Mouse (Mus musculus): ENCODE data around the gene Ppm1g. TPM values are rescaled to one million over a fixed set of nuclear protein-coding genes. Genes with fewer than 3 reads are reported as not detected.

Gene Ppm1g
- polyA plus RNA-seq, 1 experiment from 2014 or later = 170 TPM

DNA sequence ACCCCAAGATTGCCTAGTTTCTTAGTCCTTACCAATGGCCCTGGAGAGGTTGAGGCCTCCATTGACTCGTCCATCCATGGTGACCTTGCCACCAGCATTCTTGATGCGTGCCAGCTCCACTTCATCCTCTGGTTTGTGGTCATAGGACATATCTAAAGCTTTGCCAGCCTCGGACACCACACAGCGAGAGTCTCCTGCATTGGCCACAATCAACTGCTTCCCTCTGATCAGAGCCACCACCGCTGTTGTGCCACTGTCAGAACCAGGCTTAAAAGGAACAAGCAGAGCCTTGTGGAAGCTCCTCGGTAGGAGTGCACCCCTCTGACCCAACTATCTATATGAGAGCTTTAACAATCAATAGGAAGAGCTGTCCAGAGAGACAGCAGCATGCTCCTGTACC, 16.1 kb downstream of the Ppm1g start:
- H3K27me3 ChIP-seq = no peaks in the 10 kb centered on the region
- no peak overlapping the region for H3K9ac ChIP-seq
- peaks cover 31% of the 10 kb centered on the region for H3K4me1 ChIP-seq (replicated peaks)
- no peak overlapping the region for H3K4me3 ChIP-seq
- H3K4me2 ChIP-seq = no peak overlapping the region
- H3K36me3 ChIP-seq = peaks cover 68% of the 10 kb centered on the region
- ATAC-seq (ENCODE audit: low read depth) = no peak
- peaks cover 5% of the 10 kb centered on the region for H3K9me3 ChIP-seq
- H3K27ac ChIP-seq (replicated peaks) = no peak overlapping the region
- 95% methylated on average over 6 of the region's 6 CpGs for WGBS

DNA sequence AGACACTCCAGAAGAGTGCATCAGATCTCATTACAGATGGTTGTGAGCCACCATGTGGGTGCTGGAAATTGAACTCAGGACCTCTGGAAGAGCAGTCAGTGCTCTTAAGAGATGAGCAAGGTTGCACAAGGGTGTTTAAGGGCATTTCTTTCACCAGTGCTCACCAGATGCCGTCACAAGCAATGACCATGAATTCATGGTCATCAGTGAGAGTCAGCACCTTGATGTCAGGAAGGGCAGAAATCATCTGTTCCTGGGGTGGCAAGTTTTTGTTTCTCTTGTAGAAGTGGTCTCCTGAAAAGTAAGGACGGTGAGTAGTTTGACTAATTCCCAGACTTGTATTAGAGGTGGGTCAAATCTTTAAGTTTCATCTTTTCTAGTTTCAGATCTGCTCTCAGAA, 16.6 kb downstream of the Ppm1g start:
- ATAC-seq (ENCODE audit: low read depth) = no peak
- Histone ChIP-seq H3K4me1 (replicated peaks) (peaks cover 31% of the 10 kb centered on the region), H3K9me3 (peaks cover 5% of the 10 kb centered on the region), H3K4me3 (no peak overlapping the region), H3K27me3 (no peaks in the 10 kb centered on the region), H3K36me3 (peaks cover 73% of the 10 kb centered on the region), H3K27ac (replicated peaks) (no peak overlapping the region), H3K9ac (no peak overlapping the region), H3K4me2 (no peak overlapping the region)
- 94% methylated on average over 2 of the region's 2 CpGs for WGBS

DNA sequence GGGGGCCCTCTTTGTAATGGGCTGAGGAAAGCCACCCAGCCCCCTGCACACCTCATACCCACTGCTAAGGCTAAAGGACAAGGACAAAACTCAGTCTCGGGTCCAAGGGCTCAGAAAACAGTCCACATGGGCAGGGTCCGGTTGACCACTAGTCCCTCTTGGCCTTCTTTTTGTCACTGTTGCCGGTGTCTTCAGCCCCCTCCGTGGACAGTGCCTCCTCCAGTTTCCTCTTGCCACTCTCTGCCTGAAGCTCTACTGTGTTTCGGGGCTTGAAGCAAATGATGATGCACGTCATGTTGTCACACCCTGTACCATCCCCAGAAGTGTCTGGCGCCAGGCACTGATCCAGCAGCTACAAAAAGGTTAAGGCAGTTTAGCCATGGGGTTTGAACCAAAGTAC, 17.6 kb downstream of the Ppm1g start:
- no peaks in the 10 kb centered on the region for H3K27me3 ChIP-seq
- peak overlapping the region; percentile 89 for H3K27ac ChIP-seq (replicated peaks)
- ATAC-seq (ENCODE audit: low read depth) = no peak
- peaks cover 81% of the 10 kb centered on the region for H3K36me3 ChIP-seq
- 89% methylated on average over 7 of the region's 7 CpGs for WGBS
- peaks cover 31% of the 10 kb centered on the region for H3K4me1 ChIP-seq (replicated peaks)
- H3K9ac ChIP-seq = peak overlapping the region; percentile 70; the same call in 1 of the 2 replicates
- peaks cover 5% of the 10 kb centered on the region for H3K9me3 ChIP-seq
- H3K4me2 ChIP-seq = peak overlapping the region; percentile 67
- H3K4me3 ChIP-seq = peak overlapping the region; percentile 85

DNA sequence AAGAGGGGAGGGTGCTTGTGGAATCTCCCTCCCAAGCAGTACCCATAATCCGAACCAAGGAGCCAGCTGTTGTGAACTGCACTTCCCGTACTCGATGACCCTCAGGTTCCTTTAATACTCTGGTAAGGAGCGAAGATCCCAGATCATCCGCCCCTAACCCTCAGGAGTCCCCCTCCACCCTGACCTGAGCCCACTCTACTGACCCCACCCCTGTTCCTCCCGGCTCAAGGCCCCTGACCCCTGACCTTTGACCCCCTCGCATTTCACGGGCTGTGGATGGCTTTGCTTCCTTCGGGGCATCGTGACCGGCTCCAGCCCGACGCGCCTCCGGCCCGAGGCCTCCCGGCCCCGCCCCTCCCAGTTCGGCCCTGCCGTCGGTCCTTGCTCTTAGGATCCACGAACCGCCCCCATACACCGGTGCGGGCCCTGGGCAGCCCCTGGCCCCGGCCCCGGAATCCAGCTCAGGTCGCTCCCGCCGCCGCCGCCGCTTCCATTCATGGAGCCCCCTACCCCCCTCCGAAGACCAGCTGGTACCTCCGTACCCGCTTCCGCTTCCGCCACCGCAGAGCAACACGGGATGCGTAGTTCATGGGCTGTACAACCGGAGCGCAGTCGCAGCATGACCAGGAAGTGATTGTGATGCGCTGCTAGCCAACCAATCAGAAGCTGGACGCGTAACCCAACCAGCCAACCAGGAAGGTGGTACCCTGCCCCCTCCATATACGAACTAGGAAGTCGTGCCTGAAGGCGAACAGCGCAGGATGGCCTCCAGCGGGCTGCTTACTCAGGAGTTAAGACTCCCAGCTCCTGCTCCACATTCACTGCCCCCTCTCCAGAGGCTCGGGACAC, 18.5 kb downstream of the Ppm1g start, which contains the start of gene Zfp513:
Gene Zfp513 (minus strand): TSS at position 562 of the 849 bp plus-strand sequence.
- peak; percentile 97 for ATAC-seq (ENCODE audit: low read depth)
- Histone ChIP-seq H3K27me3 (no peaks in the 10 kb centered on the region), H3K9me3 (peaks cover 5% of the 10 kb centered on the region), H3K4me1 (replicated peaks) (peaks cover 31% of the 10 kb centered on the region), H3K4me3 (peak within 1 kb of the TSS; percentile 85), H3K27ac (replicated peaks) (peak within 1 kb of the TSS; percentile 89), H3K36me3 (peaks cover 81% of the 10 kb centered on the region), H3K9ac (peak within 1 kb of the TSS; percentile 94), H3K4me2 (peak within 1 kb of the TSS; percentile 93)
- WGBS = under 1% methylated on average over 51 of the region's 53 CpGs

DNA sequence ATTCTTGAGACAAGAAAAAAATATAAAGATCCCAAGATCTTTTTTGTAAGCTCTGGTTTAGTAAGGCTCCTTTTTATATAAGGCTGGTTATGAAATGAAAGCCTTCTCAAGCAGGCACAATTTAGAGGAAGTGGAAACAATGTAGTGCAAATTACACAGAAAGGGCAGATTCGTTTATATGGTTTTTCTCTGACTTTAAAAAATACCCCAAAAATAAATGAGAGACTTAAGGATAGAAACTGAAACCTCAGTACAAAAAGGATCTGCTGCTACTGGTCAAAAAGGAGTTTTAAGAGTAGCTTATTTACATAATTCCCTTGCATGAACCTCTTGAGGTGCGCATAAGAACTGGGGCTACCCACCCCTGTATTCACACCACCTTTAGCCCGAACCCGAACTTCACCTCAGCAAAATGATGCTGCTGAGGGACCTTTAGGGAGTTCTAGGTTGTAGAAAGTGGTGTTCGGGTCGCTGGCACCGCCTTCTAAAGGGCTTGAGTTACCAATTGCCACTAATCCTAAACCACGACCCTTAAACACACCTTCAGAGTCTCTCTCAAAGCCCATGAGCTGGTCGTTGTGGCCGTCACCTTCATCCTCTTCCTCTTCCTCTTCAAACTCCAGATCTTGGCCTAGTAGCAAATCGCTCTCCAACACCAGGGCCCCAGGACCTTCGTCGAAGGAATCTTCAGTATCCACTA, 19.3 kb downstream of the Ppm1g start:
- H3K36me3 ChIP-seq = peaks cover 83% of the 10 kb centered on the region
- peak overlapping the region; percentile 93 for H3K4me2 ChIP-seq
- no peak for ATAC-seq (ENCODE audit: low read depth)
- H3K27ac ChIP-seq (replicated peaks) = peak overlapping the region; percentile 87
- peak overlapping the region; percentile 85 for H3K4me3 ChIP-seq
- peaks cover 5% of the 10 kb centered on the region for H3K9me3 ChIP-seq
- peak overlapping the region; percentile 94 for H3K9ac ChIP-seq
- WGBS = 24% methylated on average over 13 of the region's 13 CpGs
- H3K27me3 ChIP-seq = no peaks in the 10 kb centered on the region
- H3K4me1 ChIP-seq (replicated peaks) = peaks cover 31% of the 10 kb centered on the region

DNA sequence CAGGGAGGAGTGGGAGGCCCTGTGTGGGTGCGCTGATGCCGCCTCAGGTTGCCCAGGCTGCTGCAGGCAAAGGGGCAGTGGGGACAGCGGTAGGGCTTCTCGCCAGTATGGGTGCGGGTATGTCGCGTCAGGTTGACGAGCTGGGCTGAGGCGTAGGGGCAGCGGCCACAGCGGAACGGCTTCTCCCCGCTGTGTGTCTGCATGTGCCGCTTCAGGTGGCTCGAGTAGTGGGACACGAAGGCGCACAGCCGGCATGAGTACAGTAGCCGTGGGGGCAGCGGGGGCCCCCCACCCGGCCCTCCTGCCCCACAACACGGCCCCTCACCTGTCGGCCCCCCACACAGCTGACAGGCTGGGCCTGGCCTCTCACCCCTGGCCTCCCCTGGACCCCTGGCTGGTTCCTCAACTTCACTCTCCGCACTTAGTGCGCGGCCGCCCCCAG, 20.1 kb downstream of the Ppm1g start:
- Histone ChIP-seq H3K4me3 (peak overlapping the region; percentile 85), H3K4me2 (peak overlapping the region; percentile 93), H3K4me1 (replicated peaks) (peaks cover 31% of the 10 kb centered on the region), H3K36me3 (peaks cover 83% of the 10 kb centered on the region), H3K9me3 (peaks cover 5% of the 10 kb centered on the region), H3K9ac (0 out of 2 replicates have a peak overlapping the region, but pooled peaks have one; percentile 94), H3K27me3 (no peaks in the 10 kb centered on the region), H3K27ac (replicated peaks) (no peak overlapping the region)
- ATAC-seq (ENCODE audit: low read depth) = no peak
- 92% methylated on average over 27 of the region's 27 CpGs for WGBS

DNA sequence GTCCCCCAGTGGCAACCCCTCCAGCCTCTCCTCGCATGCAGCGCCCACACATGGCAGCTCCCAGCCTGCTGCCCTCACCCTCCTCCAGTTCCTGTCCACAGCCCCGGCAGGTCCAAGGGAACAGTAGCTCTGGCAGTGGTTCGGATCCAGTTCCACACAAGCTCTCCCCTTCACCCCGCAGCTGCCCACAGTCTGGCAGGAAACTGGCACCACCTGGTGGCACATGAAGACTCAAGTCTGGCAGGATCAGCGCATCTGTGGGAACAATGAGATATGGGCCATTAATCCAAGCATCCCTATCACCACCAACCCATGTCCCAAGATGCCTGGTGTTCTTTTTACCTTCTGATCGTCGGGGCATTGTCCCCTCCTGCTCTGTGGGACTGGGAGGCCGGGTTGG, 20.6 kb downstream of the Ppm1g start:
- no peak overlapping the region for H3K27ac ChIP-seq (replicated peaks)

DNA sequence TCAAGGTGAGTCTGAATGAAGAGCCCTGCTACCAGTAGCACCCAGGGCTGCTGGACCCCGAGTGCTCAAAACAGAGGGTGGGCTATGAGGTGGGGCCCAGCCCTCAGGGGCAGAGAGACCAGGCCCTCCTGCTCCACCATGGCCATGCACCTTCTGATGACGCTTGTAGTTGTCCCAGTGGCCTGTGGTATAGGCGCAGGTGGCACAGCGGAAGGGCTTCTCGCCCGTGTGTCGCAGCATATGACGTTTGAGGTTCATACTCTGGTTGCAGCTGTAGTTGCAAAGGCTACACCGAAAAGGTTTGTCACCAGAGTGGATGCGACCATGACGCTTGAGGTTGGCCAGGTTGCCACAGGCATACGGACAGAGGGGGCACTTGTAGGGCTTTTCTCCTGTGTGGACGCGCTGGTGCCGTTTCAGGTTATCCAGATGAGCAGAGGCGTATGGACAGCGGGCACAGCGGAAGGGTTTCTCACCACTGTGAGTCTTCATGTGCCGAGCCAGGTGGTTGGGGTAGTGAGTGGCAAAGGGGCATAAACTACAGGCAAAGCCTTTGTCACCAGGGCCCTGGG, 21.1 kb downstream of the Ppm1g start:
- Histone ChIP-seq H3K9ac (no peak overlapping the region), H3K27ac (replicated peaks) (no peak overlapping the region), H3K27me3 (no peaks in the 10 kb centered on the region), H3K4me1 (replicated peaks) (peaks cover 35% of the 10 kb centered on the region), H3K4me3 (peak overlapping the region; percentile 6; the same call in 1 of the 2 replicates), H3K36me3 (peaks cover 83% of the 10 kb centered on the region), H3K4me2 (no peak overlapping the region), H3K9me3 (peaks cover 5% of the 10 kb centered on the region)
- no peak for ATAC-seq (ENCODE audit: low read depth)
- WGBS = 93% methylated on average over 19 of the region's 19 CpGs

More for the DNA sequence above, 20.6 kb downstream of the Ppm1g start:
- Histone ChIP-seq H3K4me1 (replicated peaks) (peaks cover 31% of the 10 kb centered on the region), H3K9me3 (peaks cover 5% of the 10 kb centered on the region), H3K36me3 (peaks cover 83% of the 10 kb centered on the region), H3K27me3 (no peaks in the 10 kb centered on the region), H3K4me3 (peak overlapping the region; percentile 6; the same call in 1 of the 2 replicates), H3K4me2 (no peak overlapping the region), H3K9ac (no peak overlapping the region)
- no peak for ATAC-seq (ENCODE audit: low read depth)
- 79% methylated on average over 9 of the region's 9 CpGs for WGBS

DNA sequence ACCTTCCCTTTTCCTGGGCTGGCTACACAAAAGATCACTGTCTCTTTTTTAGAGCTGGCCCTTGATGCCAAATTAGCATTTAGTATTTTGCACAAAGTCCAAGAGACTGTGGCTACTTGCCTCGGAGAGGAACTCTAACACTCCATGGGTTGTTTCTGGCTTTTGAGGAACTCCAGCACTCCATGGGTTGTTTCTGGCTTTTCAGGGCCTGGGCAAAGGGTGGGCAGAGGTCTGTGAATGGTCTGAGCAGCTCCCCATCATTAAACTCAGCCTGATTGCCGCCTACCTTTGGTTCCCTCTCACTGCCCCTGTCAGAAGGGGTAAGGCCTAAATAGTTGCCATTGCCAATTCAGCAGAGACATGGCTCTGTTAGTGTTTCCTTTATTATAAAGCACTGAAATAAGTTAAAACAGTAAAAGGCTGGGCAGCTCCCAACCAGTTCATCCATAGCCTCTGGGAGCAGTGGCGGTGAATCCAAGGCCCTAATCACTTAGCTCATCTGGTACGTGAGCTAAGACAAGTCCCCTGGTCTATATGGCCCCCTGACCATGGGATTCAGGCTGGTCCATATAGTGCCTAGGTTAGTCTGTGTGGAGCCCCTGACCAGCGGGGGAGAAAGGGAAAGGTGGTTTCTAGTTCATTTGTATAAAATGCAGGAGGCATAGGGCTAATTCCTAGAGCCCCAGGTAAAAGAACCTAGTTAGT, 21.7 kb downstream of the Ppm1g start:
- Histone ChIP-seq H3K4me1 (replicated peaks) (peaks cover 42% of the 10 kb centered on the region), H3K27me3 (no peaks in the 10 kb centered on the region), H3K36me3 (peaks cover 79% of the 10 kb centered on the region), H3K4me2 (no peak overlapping the region), H3K4me3 (no peak overlapping the region), H3K27ac (replicated peaks) (no peak overlapping the region), H3K9ac (no peak overlapping the region), H3K9me3 (peaks cover 5% of the 10 kb centered on the region)
- ATAC-seq (ENCODE audit: low read depth) = no peak
- 89% methylated on average over 5 of the region's 5 CpGs for WGBS

DNA sequence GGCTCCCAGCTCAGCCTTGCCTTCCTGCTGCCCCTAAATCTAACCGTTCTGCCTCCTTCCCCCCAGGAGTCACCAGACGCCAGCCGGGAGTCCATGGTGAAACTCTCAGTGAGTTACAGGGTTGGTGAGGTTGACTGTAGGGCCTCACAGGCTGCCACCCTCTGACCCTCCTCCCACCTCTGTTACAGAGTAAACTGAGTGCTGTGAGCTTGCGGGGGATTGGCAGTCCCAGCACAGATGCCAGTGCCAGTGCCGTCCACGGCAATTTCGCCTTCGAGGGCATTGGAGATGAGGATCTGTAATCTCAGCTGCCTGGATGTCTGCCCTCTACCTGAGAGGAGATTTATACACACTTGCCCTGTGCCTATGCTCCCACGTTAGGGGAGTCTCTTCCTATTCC, 22.3 kb downstream of the Ppm1g start:
- ATAC-seq (ENCODE audit: low read depth) = no peak
- peaks cover 5% of the 10 kb centered on the region for H3K9me3 ChIP-seq
- H3K36me3 ChIP-seq = peaks cover 73% of the 10 kb centered on the region
- H3K9ac ChIP-seq = no peak overlapping the region
- 83% methylated on average over 9 of the region's 9 CpGs for WGBS
- H3K4me3 ChIP-seq = no peak overlapping the region
- peaks cover 42% of the 10 kb centered on the region for H3K4me1 ChIP-seq (replicated peaks)
- H3K27me3 ChIP-seq = no peaks in the 10 kb centered on the region
- no peak overlapping the region for H3K27ac ChIP-seq (replicated peaks)
- no peak overlapping the region for H3K4me2 ChIP-seq

DNA sequence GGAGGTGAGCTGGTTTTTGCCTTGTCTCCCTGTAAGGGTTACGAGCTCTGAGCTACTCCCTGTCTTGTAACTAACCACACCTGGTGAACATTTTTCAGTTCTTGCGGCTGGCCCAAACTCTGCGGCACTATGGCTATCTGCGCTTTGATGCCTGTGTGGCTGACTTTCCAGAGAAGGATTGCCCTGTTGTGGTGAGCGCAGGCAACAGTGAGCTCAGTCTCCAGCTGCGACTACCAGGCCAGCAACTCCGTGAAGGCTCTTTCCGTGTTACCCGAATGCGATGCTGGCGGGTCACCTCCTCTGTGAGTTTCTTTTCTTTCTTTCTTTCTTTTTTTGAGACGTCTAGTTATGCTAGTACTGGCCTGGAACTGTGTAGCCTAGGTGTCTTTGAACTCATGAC, 23.4 kb downstream of the Ppm1g start:
- WGBS = 94% methylated on average over 12 of the region's 12 CpGs
- no peak for ATAC-seq (ENCODE audit: low read depth)

More for the DNA sequence above, 23.4 kb downstream of the Ppm1g start:
- H3K4me1 ChIP-seq (replicated peaks) = peaks cover 38% of the 10 kb centered on the region
- H3K9ac ChIP-seq = no peak overlapping the region
- H3K27me3 ChIP-seq = no peaks in the 10 kb centered on the region
- no peak overlapping the region for H3K4me3 ChIP-seq
- H3K4me2 ChIP-seq = no peak overlapping the region
- H3K36me3 ChIP-seq = peaks cover 66% of the 10 kb centered on the region
- no peak overlapping the region for H3K27ac ChIP-seq (replicated peaks)
- H3K9me3 ChIP-seq = peaks cover 5% of the 10 kb centered on the region
